Mouse (Mus musculus): ENCODE results near the gene 1110017D15Rik. TPM values are rescaled to one million over a fixed set of nuclear protein-coding genes. Genes with fewer than 3 reads are reported as not detected.

The 1110017D15Rik gene
- polyA plus RNA-seq, 1 experiment: not detected

Other genes with a start within 250 kb of the 1110017D15Rik start
- gene Ubap2, start 242.2 kb downstream of the 1110017D15Rik start, polyA plus RNA-seq (2012; ENCODE audit: insufficient read depth, insufficient read length, missing spikeins): 18.6 and 19.3 TPM in 2 replicates
- 15.5 and 18.8 TPM in 2 replicates for gene Dcaf12, start 202.4 kb downstream of the 1110017D15Rik start, polyA plus RNA-seq (2012; ENCODE audit: insufficient read depth, insufficient read length, missing spikeins)
- gene Ubap1, start 168.3 kb downstream of the 1110017D15Rik start, polyA plus RNA-seq (2012; ENCODE audit: insufficient read depth, insufficient read length, missing spikeins): 52.4 and 56.3 TPM in 2 replicates
- 0.55 TPM in 1 of 2 replicates, not detected in the other for gene Kif24, start 52.4 kb downstream of the 1110017D15Rik start, polyA plus RNA-seq (2012; ENCODE audit: insufficient read depth, insufficient read length, missing spikeins)
- 60.1 and 71.7 TPM in 2 replicates for gene Nudt2, start 52.2 kb downstream of the 1110017D15Rik start, polyA plus RNA-seq (2012; ENCODE audit: insufficient read depth, insufficient read length, missing spikeins)
- 8.7 and 13.8 TPM in 2 replicates for gene AI464131, start 14.3 kb downstream of the 1110017D15Rik start, polyA plus RNA-seq (2012; ENCODE audit: insufficient read depth, insufficient read length, missing spikeins)
- 6.8 and 7.8 TPM in 2 replicates for gene Fam219a, start 52.2 kb upstream of the 1110017D15Rik start, polyA plus RNA-seq (2012; ENCODE audit: insufficient read depth, insufficient read length, missing spikeins)
- gene Dnaic1, start 52.4 kb upstream of the 1110017D15Rik start, polyA plus RNA-seq (2012; ENCODE audit: insufficient read depth, insufficient read length, missing spikeins): not detected in 2 replicates
- gene Enho, start 123.0 kb upstream of the 1110017D15Rik start, polyA plus RNA-seq (2012; ENCODE audit: insufficient read depth, insufficient read length, missing spikeins): 1.8 TPM in 1 of 2 replicates, not detected in the other
- 5.5 and 8.4 TPM in 2 replicates for gene Cntfr, start 179.8 kb upstream of the 1110017D15Rik start, polyA plus RNA-seq (2012; ENCODE audit: insufficient read depth, insufficient read length, missing spikeins)
- gene Il11ra1, start 182.7 kb upstream of the 1110017D15Rik start, polyA plus RNA-seq (2012; ENCODE audit: insufficient read depth, insufficient read length, missing spikeins): 53.3 and 56.1 TPM in 2 replicates
- gene Rpp25l, start 196.2 kb upstream of the 1110017D15Rik start, polyA plus RNA-seq (2012; ENCODE audit: insufficient read depth, insufficient read length, missing spikeins): 9.0 and 13.5 TPM in 2 replicates
- gene Dctn3, start 205.8 kb upstream of the 1110017D15Rik start, polyA plus RNA-seq (2012; ENCODE audit: insufficient read depth, insufficient read length, missing spikeins): 111 and 118 TPM in 2 replicates
- not detected in 2 replicates for gene Arid3c, start 213.8 kb upstream of the 1110017D15Rik start, polyA plus RNA-seq (2012; ENCODE audit: insufficient read depth, insufficient read length, missing spikeins)
- gene Galt, start 237.9 kb upstream of the 1110017D15Rik start, polyA plus RNA-seq (2012; ENCODE audit: insufficient read depth, insufficient read length, missing spikeins): 30.4 and 38.3 TPM in 2 replicates
- gene Sigmar1, start 238.8 kb upstream of the 1110017D15Rik start, polyA plus RNA-seq (2012; ENCODE audit: insufficient read depth, insufficient read length, missing spikeins): 44.1 and 48.4 TPM in 2 replicates